Mouse (Mus musculus) embryonic facial prominence, embryonic 13.5 days (tissue): ENCODE results near the gene Tssk3. TPM values are rescaled to one million over a fixed set of nuclear protein-coding genes. Genes with fewer than 3 reads are reported as not detected.

Source experiments
- ATAC-seq: fragments of 200-750 bp; cut with Nextera tagmentation; 2 replicates; pipeline ENCODE4 v1.8.0; 2017; ENCODE audit warnings: low read depth; ENCODE audit not compliant: insufficient number of reproducible peaks, insufficient read depth, low FRiP score, low TSS enrichment
- H3K27ac ChIP-seq: fragments of 300-500 bp; sonication (generic); 2 replicates; pipeline ENCODE4 v1.5.1; 2015; ENCODE audit warnings: moderate library complexity, mild to moderate bottlenecking, inconsistent platforms
- H3K27me3 ChIP-seq: fragments of 300-500 bp; sonication (generic); 2 replicates; pipeline ENCODE4 v1.6.1; 2015; ENCODE audit warnings: mild to moderate bottlenecking, inconsistent platforms
- H3K36me3 ChIP-seq: fragments of 300-500 bp; sonication (generic); 2 replicates; pipeline ENCODE4 v1.6.1; 2015; ENCODE audit warnings: mild to moderate bottlenecking, inconsistent platforms
- H3K4me1 ChIP-seq: fragments of 300-500 bp; sonication (generic); 2 replicates; pipeline ENCODE4 v1.6.1; 2015; ENCODE audit warnings: inconsistent platforms
- H3K4me2 ChIP-seq: fragments of 300-500 bp; sonication (generic); 2 replicates; pipeline ENCODE4 v1.6.1; 2015; ENCODE audit warnings: moderate library complexity, mild to moderate bottlenecking, inconsistent platforms
- H3K4me3 ChIP-seq: fragments of 300-500 bp; sonication (generic); 2 replicates; pipeline ENCODE4 v1.5.1; 2015; ENCODE audit warnings: mild to moderate bottlenecking, inconsistent platforms
- H3K9ac ChIP-seq: fragments of 300-500 bp; sonication (generic); 2 replicates; pipeline ENCODE4 v1.6.1; 2015; ENCODE audit warnings: mild to moderate bottlenecking, inconsistent platforms
- H3K9me3 ChIP-seq: fragments of 300-500 bp; sonication (generic); 2 replicates; pipeline ENCODE4 v1.6.1; 2016; ENCODE audit warnings: inconsistent platforms
- WGBS: fragments of 180-500 bp; shearing (Covaris S2); methylation state at CpG from one replicate; pipeline ENCODE4 v1.1.7; 2015; ENCODE audit warnings: mixed read lengths; 5-methylcytosine and 5-hydroxymethylcytosine counted together
- polyA plus RNA-seq: library from polyadenylated mRNA; unstranded; fragments of >200 nt; fragmentation: Nextera tagmentation; extraction: Ambion mirVana; gene quantifications from 2 replicates; pipeline ENCODE4 v1.2.1, GENCODE M21; 2015

The Tssk3 gene
- polyA plus RNA-seq, 1 experiment from 2014 or later = not detected

GRCm38 (mm10) chr4:129510723-129511412 lies 20.0 kb upstream of the Tssk3 start:
- peaks cover 46% of the 10 kb centered on the region for H3K4me1 ChIP-seq
- H3K4me3 ChIP-seq = no peak overlapping the region
- H3K9me3 ChIP-seq = no peaks in the 10 kb centered on the region
- H3K9ac ChIP-seq = no peak overlapping the region
- no peak for ATAC-seq
- H3K36me3 ChIP-seq = peaks cover 10% of the 10 kb centered on the region
- no peaks in the 10 kb centered on the region for H3K27me3 ChIP-seq
- 42% methylated on average over 6 of the region's 6 CpGs for WGBS
- H3K4me2 ChIP-seq = no peak overlapping the region
- no peak overlapping the region for H3K27ac ChIP-seq

- Histone ChIP-seq H3K4me2 (no peak overlapping the region), H3K27ac (no peak overlapping the region), H3K4me3 (no peak overlapping the region), H3K36me3 (no peaks in the 10 kb centered on the region), H3K9ac (no peak overlapping the region), H3K27me3 (no peaks in the 10 kb centered on the region), H3K4me1 (peaks cover 35% of the 10 kb centered on the region), H3K9me3 (no peaks in the 10 kb centered on the region)
- WGBS = 64% methylated on average over 3 of the region's 3 CpGs
- no peak for ATAC-seq
Observed at GRCm38 (mm10) chr4:129509650-129510049, 18.8 kb upstream of the Tssk3 start.

DNA sequence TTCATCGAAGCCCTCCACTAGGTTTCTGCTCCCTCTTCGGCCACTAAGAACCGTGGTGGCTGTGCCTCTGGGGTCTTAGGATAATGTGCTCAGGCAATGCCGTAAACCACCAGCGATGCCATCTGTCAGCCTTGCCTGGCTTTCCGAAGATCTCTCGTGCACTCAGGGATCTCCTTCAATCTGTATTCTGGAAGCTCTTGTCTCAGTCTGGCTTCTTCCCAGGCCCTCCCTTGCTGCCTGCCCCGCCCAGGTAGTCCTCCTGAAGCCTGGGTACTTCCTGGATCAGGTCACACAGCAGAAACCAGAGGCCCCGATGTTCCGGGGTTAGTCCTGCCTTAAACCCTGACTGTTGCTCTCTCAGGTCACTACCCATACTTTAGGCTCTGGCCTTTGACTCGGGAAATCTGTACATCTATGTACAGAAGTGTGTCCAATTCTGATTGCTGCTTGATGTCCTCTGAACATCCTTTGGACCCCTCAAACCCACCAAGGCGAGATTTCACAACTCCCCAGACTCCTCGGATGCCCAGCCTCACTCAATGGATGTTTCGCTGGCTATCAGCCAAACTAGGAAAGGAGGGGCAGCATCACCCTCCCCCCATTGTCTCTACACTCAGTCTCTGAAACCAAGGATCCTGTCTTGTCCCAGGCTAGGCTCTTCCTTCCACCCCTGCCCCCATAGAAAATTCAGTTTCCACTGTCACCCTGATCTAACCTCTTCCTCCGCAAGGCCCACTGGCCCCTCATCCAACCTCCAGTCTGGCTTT lies 18.2 kb upstream of the Tssk3 start:
- 59% methylated on average over 15 of the region's 15 CpGs for WGBS
- Histone ChIP-seq H3K9ac (no peak overlapping the region), H3K9me3 (no peaks in the 10 kb centered on the region), H3K36me3 (no peaks in the 10 kb centered on the region), H3K4me2 (no peak overlapping the region), H3K4me3 (no peak overlapping the region), H3K27ac (no peak overlapping the region; the same call in 1 of the 2 replicates), H3K4me1 (peaks cover 35% of the 10 kb centered on the region), H3K27me3 (no peaks in the 10 kb centered on the region)
- ATAC-seq = no peak

DNA sequence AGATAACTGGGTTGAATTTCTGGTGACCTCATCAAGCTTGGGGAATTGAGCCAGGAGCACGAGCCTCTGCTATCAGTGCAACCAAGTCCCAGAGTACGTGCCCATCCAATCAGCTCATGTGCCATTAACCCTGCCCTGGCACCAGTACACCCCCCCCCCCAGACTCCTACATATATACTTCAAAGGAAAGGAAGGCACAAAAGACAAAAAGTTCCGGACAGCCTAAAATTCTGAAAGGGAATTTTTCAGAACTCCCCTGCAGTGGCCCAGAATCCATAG lies 17.4 kb upstream of the Tssk3 start:
- Histone ChIP-seq H3K4me3 (no peak overlapping the region), H3K4me2 (no peak overlapping the region), H3K36me3 (no peaks in the 10 kb centered on the region), H3K27me3 (no peaks in the 10 kb centered on the region), H3K9me3 (no peaks in the 10 kb centered on the region), H3K4me1 (peaks cover 37% of the 10 kb centered on the region), H3K27ac (no peak overlapping the region), H3K9ac (no peak overlapping the region)
- no peak for ATAC-seq
- 60% methylated on average over 3 of the region's 3 CpGs for WGBS

DNA sequence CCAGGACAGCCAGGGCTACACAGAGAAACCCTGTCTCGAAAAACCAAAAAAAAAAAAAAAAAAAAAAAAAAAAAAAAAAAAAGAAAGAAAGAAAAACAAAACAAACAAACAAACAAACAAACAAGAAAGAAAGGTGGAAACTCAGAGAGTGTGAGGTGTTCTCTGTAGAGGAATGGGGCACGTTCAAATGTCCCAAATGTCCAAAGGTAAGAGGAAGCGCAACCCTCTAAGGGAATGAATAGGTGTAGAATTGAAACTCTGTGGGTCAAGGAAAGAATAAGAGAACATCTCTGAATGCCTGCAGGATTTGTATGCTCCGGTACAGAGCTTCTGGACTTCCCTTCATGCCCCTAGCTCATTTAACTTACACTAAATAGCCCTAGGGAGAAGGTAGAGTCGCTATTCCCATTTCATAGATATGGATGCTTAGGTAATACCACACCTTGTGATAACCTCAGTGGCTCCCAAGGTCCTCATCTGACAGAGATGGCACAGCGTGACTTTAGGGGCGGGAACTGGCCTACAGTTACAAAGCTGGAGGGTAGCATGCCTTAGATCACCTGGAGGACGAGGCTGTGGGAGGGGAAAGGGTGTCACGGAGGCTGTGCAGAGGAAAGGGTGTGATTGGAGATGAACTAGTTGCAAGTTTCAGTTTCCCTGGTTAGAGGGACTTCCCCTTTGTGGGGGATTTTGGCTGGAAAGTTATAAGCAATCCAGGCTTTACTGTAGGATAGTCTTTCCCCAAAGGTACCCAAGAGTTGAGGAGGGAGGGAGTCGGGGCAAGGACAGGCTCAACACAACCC lies 16.8 kb upstream of the Tssk3 start:
- Histone ChIP-seq H3K9ac (no peak overlapping the region), H3K9me3 (no peaks in the 10 kb centered on the region), H3K4me3 (no peak overlapping the region), H3K27ac (no peak overlapping the region), H3K4me2 (no peak overlapping the region), H3K27me3 (no peaks in the 10 kb centered on the region), H3K36me3 (no peaks in the 10 kb centered on the region), H3K4me1 (peaks cover 37% of the 10 kb centered on the region)
- 66% methylated on average over 9 of the region's 10 CpGs for WGBS
- no peak for ATAC-seq

DNA sequence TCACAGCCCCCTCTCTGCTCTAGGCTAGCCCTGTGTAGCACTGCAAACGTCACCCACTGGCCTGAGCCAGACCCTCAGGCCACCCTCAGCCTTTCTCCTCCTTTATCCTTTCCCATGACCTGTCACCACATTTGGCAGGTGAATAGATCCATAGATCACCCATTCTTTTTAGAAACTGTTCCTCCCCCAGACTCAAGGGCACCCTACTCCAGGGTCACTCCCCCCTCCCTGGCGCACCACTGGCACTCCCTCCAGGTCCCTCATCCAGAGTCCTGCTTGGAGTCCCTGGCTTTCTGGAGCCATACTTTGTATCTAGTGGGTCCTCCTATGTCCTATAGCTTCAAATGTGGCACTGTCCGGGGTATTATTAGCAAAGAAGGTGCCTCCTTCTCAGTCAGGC lies 14.7 kb upstream of the Tssk3 start:
- Histone ChIP-seq H3K36me3 (no peaks in the 10 kb centered on the region), H3K4me1 (peaks cover 22% of the 10 kb centered on the region), H3K4me3 (no peak overlapping the region), H3K9ac (no peak overlapping the region), H3K27ac (no peak overlapping the region), H3K27me3 (no peaks in the 10 kb centered on the region), H3K4me2 (no peak overlapping the region), H3K9me3 (no peaks in the 10 kb centered on the region)
- 74% methylated on average over 3 of the region's 3 CpGs for WGBS
- no peak for ATAC-seq

DNA sequence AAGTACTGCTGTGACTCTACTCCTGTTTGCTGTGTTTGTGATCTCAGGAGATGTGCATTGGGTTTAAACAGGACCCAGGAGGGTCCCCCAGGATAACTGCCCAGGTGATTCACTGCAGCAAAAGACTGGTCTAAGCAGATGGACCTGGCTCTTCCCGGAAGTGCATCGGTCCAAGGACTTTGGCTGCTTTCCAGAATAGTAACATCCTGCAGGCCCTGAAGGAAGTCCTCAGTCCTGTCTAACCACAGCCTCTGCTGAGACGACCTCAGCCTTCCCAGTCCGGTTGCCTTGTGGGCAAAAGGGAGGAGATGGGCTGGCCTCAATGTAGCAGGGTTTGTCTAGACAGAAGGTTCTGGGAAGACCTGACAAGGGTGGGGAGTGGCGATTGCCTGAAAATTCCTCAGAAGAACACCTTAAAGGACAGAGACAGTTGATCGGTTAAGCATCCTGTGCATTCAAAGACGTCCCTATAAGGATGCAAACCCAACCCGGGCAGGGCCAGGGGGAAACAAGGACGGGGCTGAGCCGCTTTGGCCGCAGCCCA lies 12.2 kb upstream of the Tssk3 start:
- H3K4me1 ChIP-seq = peaks cover 16% of the 10 kb centered on the region
- H3K4me3 ChIP-seq = no peak overlapping the region
- H3K9me3 ChIP-seq = no peaks in the 10 kb centered on the region
- H3K9ac ChIP-seq = no peak overlapping the region
- WGBS = 60% methylated on average over 11 of the region's 11 CpGs
- peak overlapping the region; percentile 5; the same call in 1 of the 2 replicates for H3K4me2 ChIP-seq
- ATAC-seq = no peak
- no peak overlapping the region for H3K27ac ChIP-seq
- H3K36me3 ChIP-seq = no peaks in the 10 kb centered on the region
- H3K27me3 ChIP-seq = no peaks in the 10 kb centered on the region

DNA sequence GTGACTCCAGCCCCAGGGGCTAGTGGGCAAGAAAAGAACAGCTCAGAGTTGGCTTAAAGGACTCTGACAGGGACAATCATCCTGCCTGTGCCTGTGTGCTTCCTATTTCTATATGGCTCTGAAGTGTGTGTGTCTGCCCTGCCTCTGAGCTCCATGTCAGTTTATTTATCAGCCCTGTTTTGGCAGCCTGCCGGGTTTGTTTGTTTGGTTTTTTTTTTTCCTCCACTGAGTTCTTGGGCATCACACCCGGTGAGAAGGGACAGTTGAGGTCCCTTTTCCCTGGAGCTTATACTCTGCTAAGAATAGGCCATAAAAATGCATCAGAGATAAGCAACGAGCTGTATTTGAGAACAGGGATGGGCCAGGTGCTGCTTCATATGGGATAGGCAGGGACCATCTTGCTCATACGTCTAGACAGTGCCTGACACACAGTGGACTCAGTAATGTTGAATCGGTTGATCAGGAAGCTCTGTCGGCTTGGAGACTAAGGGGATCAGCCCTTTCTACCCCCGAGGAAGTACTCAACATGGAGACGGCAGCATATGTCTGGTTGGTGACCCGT lies 11.6 kb upstream of the Tssk3 start:
- ATAC-seq = no peak
- Histone ChIP-seq H3K27me3 (no peaks in the 10 kb centered on the region), H3K27ac (no peak overlapping the region), H3K9me3 (no peaks in the 10 kb centered on the region), H3K4me3 (no peak overlapping the region), H3K4me2 (no peak overlapping the region), H3K9ac (no peak overlapping the region), H3K36me3 (no peaks in the 10 kb centered on the region), H3K4me1 (peaks cover 16% of the 10 kb centered on the region)
- 71% methylated on average over 9 of the region's 9 CpGs for WGBS

- WGBS = 1% methylated on average over 49 of the region's 49 CpGs
- peaks cover 28% of the 10 kb centered on the region for H3K4me1 ChIP-seq
- H3K36me3 ChIP-seq = no peaks in the 10 kb centered on the region
- H3K9ac ChIP-seq = peak overlapping the region; percentile 77
- H3K4me2 ChIP-seq = peak overlapping the region; percentile 73
- no peaks in the 10 kb centered on the region for H3K9me3 ChIP-seq
- peak overlapping the region; percentile 64 for H3K4me3 ChIP-seq
- peak overlapping the region; percentile 89 for H3K27ac ChIP-seq
- ATAC-seq = peak; percentile 75
- no peaks in the 10 kb centered on the region for H3K27me3 ChIP-seq
Observed at GRCm38 (mm10) chr4:129500607-129501566, 10.1 kb upstream of the Tssk3 start.

- H3K27me3 ChIP-seq = no peaks in the 10 kb centered on the region
- peak overlapping the region; percentile 73 for H3K4me2 ChIP-seq
- no peaks in the 10 kb centered on the region for H3K9me3 ChIP-seq
- peaks cover 30% of the 10 kb centered on the region for H3K4me1 ChIP-seq
- peak overlapping the region; percentile 64 for H3K4me3 ChIP-seq
- H3K9ac ChIP-seq = peak overlapping the region; percentile 77; the same call in 1 of the 2 replicates
- peak overlapping the region; percentile 89 for H3K27ac ChIP-seq
- 82% methylated on average over 8 of the region's 8 CpGs for WGBS
- H3K36me3 ChIP-seq = no peaks in the 10 kb centered on the region
- ATAC-seq = no peak
Observed at GRCm38 (mm10) chr4:129500017-129500416, 9.2 kb upstream of the Tssk3 start.
